ENCODE assay signal across 9 mouse cellular contexts in genomic region chr17:24437016-24437415, GRCm38 (mm10). TPM values are rescaled to one million over a fixed set of nuclear protein-coding genes. Genes with fewer than 3 reads are reported as not detected.
DNase-seq lines count a peak whose midpoint lies in the region; ATAC-seq and TF ChIP-seq lines count a peak whose summit lies in the region.
"Had no signal": no experiment of that assay in that cellular context is flagged by ENCODE, and none has a peak within 500 bp of the region (broad histone marks: within the 10 kb centered on the region; RNA-seq: fewer than 3 reads in every experiment).

No protein-coding gene starts in this region.

- H3K9me3 ChIP-seq in limb, embryonic 11.5 days (ENCODE audit: control insufficient read depth, low read length): no peaks in the 10 kb centered on the region
- no peaks in the 10 kb centered on the region for H3K9me3 ChIP-seq in limb, embryonic 10.5 days (replicated peaks)
- H3K9me3 ChIP-seq in forebrain, embryonic 13.5 days (replicated peaks): no peaks in the 10 kb centered on the region
- no peaks in the 10 kb centered on the region for H3K9me3 ChIP-seq in kidney, postnatal 0 days (replicated peaks; ENCODE audit: low read length)
- no peaks in the 10 kb centered on the region for H3K9me3 ChIP-seq in midbrain, embryonic 13.5 days

- TF ChIP-seq POLR2A in bone marrow, adult 2 months (IDR thresholded peaks at IDR 0.05; ENCODE audit: borderline replicate concordance, control insufficient read depth, low read depth, low read length): no peak

- no peak overlapping the region for H3K9ac ChIP-seq in limb, embryonic 11.5 days (ENCODE audit: low read length)
- no peak overlapping the region for H3K9ac ChIP-seq in forebrain, embryonic 13.5 days
- no peak overlapping the region for H3K9ac ChIP-seq in kidney, postnatal 0 days (ENCODE audit: low read depth, low read length)
- H3K9ac ChIP-seq in midbrain, embryonic 13.5 days (replicated peaks): no peak overlapping the region

- no peak overlapping the region for H3K27ac ChIP-seq in limb, embryonic 11.5 days (replicated peaks; ENCODE audit: low read depth, low read length)
- no peak overlapping the region for H3K27ac ChIP-seq in limb, embryonic 10.5 days
- H3K27ac ChIP-seq in bone marrow, adult 2 months (ENCODE audit: control insufficient read depth, insufficient read depth, low read depth, low read length, poor library complexity): no peak overlapping the region
- no peak overlapping the region for H3K27ac ChIP-seq in forebrain, embryonic 13.5 days
- H3K27ac ChIP-seq in kidney, postnatal 0 days: no peak overlapping the region
- no peak overlapping the region for H3K27ac ChIP-seq in midbrain, embryonic 13.5 days
- H3K27ac ChIP-seq: macrophage had no signal

- no peak overlapping the region for H3K4me2 ChIP-seq in limb, embryonic 11.5 days (ENCODE audit: low read depth, severe bottlenecking)
- H3K4me2 ChIP-seq in forebrain, embryonic 13.5 days: no peak overlapping the region
- no peak overlapping the region for H3K4me2 ChIP-seq in kidney, postnatal 0 days (ENCODE audit: low read length)
- H3K4me2 ChIP-seq in midbrain, embryonic 13.5 days (replicated peaks): no peak overlapping the region

- peak; percentile 48 for DNase-seq in limb, embryonic 11.5 days (ENCODE audit: low spot score)
- DNase-seq in limb, embryonic 10.5 days (ENCODE audit: low spot score): no peak
- DNase-seq in kidney, postnatal 0 days (ENCODE audit: low spot score): peak; percentile 74
- no peak for DNase-seq in yolk sac, embryonic 10.5 days (ENCODE audit: low spot score)
- DNase-seq in ovary, postnatal 14 days (ENCODE audit: low spot score): no peak

- no peak overlapping the region for H3K4me3 ChIP-seq in limb, embryonic 11.5 days (ENCODE audit: low read depth, low read length)
- no peak overlapping the region for H3K4me3 ChIP-seq in limb, embryonic 10.5 days
- no peak overlapping the region for H3K4me3 ChIP-seq in bone marrow, adult 2 months (replicated peaks; ENCODE audit: control insufficient read depth, low read depth, low read length)
- no peak overlapping the region for H3K4me3 ChIP-seq in forebrain, embryonic 13.5 days
- no peak overlapping the region for H3K4me3 ChIP-seq in kidney, postnatal 0 days (replicated peaks; ENCODE audit: low read depth, low read length)
- H3K4me3 ChIP-seq in midbrain, embryonic 13.5 days (replicated peaks): no peak overlapping the region

- H3K36me3 ChIP-seq in limb, embryonic 11.5 days (ENCODE audit: control insufficient read depth, insufficient read depth, low read length): peaks cover 8% of the 10 kb centered on the region
- peaks cover 95% of the 10 kb centered on the region for H3K36me3 ChIP-seq in limb, embryonic 10.5 days
- H3K36me3 ChIP-seq in forebrain, embryonic 13.5 days (ENCODE audit: poor library complexity, severe bottlenecking): peaks cover 73% of the 10 kb centered on the region
- H3K36me3 ChIP-seq in kidney, postnatal 0 days (ENCODE audit: insufficient read depth, low read length): peaks cover 38% of the 10 kb centered on the region
- peaks cover 67% of the 10 kb centered on the region for H3K36me3 ChIP-seq in midbrain, embryonic 13.5 days

- peak; percentile 12; the same call in 1 of the 2 replicates for TF ChIP-seq CTCF in bone marrow, adult 2 months (IDR thresholded peaks at IDR 0.05; ENCODE audit: control insufficient read depth, insufficient read depth, low read length)
- TF ChIP-seq CTCF in kidney, postnatal 0 days (IDR thresholded peaks at IDR 0.05; ENCODE audit: low read depth): peak; percentile 87

- H3K27me3 ChIP-seq in limb, embryonic 11.5 days (ENCODE audit: control insufficient read depth, insufficient read depth, low read length): no peaks in the 10 kb centered on the region
- H3K27me3 ChIP-seq in limb, embryonic 10.5 days (ENCODE audit: low read depth, poor library complexity, severe bottlenecking): no peaks in the 10 kb centered on the region
- H3K27me3 ChIP-seq in forebrain, embryonic 13.5 days: no peaks in the 10 kb centered on the region
- H3K27me3 ChIP-seq in kidney, postnatal 0 days (ENCODE audit: insufficient read depth, low read length): no peaks in the 10 kb centered on the region
- H3K27me3 ChIP-seq in midbrain, embryonic 13.5 days: no peaks in the 10 kb centered on the region

- 77% methylated on average over 5 of the region's 5 CpGs for WGBS in limb, embryonic 11.5 days
- 82% methylated on average over 5 of the region's 5 CpGs for WGBS in limb, embryonic 10.5 days
- whole genome bisulfite sequencing in bone marrow, adult 2 months: 82% methylated on average over 5 of the region's 5 CpGs
- WGBS in forebrain, embryonic 13.5 days: 78% methylated on average over 5 of the region's 5 CpGs
- 79% methylated on average over 5 of the region's 5 CpGs for WGBS in kidney, postnatal 0 days
- 77% methylated on average over 5 of the region's 5 CpGs for WGBS in midbrain, embryonic 13.5 days

- H3K4me1 ChIP-seq in limb, embryonic 11.5 days (ENCODE audit: control insufficient read depth, insufficient read depth, low read length): no peaks in the 10 kb centered on the region
- no peaks in the 10 kb centered on the region for H3K4me1 ChIP-seq in limb, embryonic 10.5 days
- no peaks in the 10 kb centered on the region for H3K4me1 ChIP-seq in bone marrow, adult 2 months (ENCODE audit: control insufficient read depth, insufficient read depth, low read length)
- no peaks in the 10 kb centered on the region for H3K4me1 ChIP-seq in forebrain, embryonic 13.5 days
- H3K4me1 ChIP-seq in kidney, postnatal 0 days (replicated peaks; ENCODE audit: insufficient read depth, low read length): no peaks in the 10 kb centered on the region
- no peaks in the 10 kb centered on the region for H3K4me1 ChIP-seq in midbrain, embryonic 13.5 days (replicated peaks)

- no peak for ATAC-seq in limb, embryonic 11.5 days (ENCODE audit: insufficient number of reproducible peaks, low FRiP score, low TSS enrichment, low read depth)
- peak; percentile 59 for ATAC-seq in forebrain, embryonic 13.5 days
- ATAC-seq in kidney, postnatal 0 days (replicated peaks; ENCODE audit: low FRiP score, low read depth): no peak; the same call in 1 of the 2 replicates
- ATAC-seq in midbrain, embryonic 13.5 days: 0 out of 2 replicates have a peak, but pooled peaks have one; percentile 56

RNA-seq across cellular contexts. Expression of gene Dnase1l2, which starts 5.9 kb away (rescaled TPM):
- 1.7 and 2.4 TPM in 2 replicates for polyA plus RNA-seq in limb, embryonic 11.5 days (2014; fragmentation: Nextera tagmentation; extraction: Ambion mirVana)
- polyA plus RNA-seq in limb, embryonic 10.5 days (2016; fragmentation: Nextera tagmentation; extraction: Ambion mirVana): 1.7 and 2.7 TPM in 2 replicates
- 5.0 and 21.3 TPM in 2 replicates for polyA plus RNA-seq in bone marrow, adult 2 months (2011; ENCODE audit: insufficient read depth, insufficient read length, low replicate concordance, missing spikeins)
- 4.4 and 4.7 TPM in 2 replicates for polyA plus RNA-seq in forebrain, embryonic 13.5 days (2015; fragmentation: Nextera tagmentation; extraction: Ambion mirVana)
- polyA plus RNA-seq in kidney, postnatal 0 days (2015; fragmentation: Nextera tagmentation; extraction: Ambion mirVana): 3.8 and 4.1 TPM in 2 replicates
- polyA plus RNA-seq in midbrain, embryonic 13.5 days (2015; fragmentation: Nextera tagmentation; extraction: Ambion mirVana): 6.8 and 6.9 TPM in 2 replicates

RNA-seq across cellular contexts. Expression of gene Eci1, which starts 10.6 kb away (rescaled TPM):
- polyA plus RNA-seq in limb, embryonic 11.5 days (2014; fragmentation: Nextera tagmentation; extraction: Ambion mirVana): 90.0 and 91.7 TPM in 2 replicates
- 87.9 and 104 TPM in 2 replicates for polyA plus RNA-seq in limb, embryonic 10.5 days (2016; fragmentation: Nextera tagmentation; extraction: Ambion mirVana)
- 10.7 and 11.8 TPM in 2 replicates for polyA plus RNA-seq in bone marrow, adult 2 months (2011; ENCODE audit: insufficient read depth, insufficient read length, low replicate concordance, missing spikeins)
- polyA plus RNA-seq in forebrain, embryonic 13.5 days (2015; fragmentation: Nextera tagmentation; extraction: Ambion mirVana): 59.6 and 62.5 TPM in 2 replicates
- 109 and 136 TPM in 2 replicates for polyA plus RNA-seq in kidney, postnatal 0 days (2015; fragmentation: Nextera tagmentation; extraction: Ambion mirVana)
- polyA plus RNA-seq in midbrain, embryonic 13.5 days (2015; fragmentation: Nextera tagmentation; extraction: Ambion mirVana): 45.5 and 45.9 TPM in 2 replicates

RNA-seq across cellular contexts. Expression of gene Rnps1, which starts 22.7 kb away (rescaled TPM):
- polyA plus RNA-seq in limb, embryonic 11.5 days (2014; fragmentation: Nextera tagmentation; extraction: Ambion mirVana): 409 and 410 TPM in 2 replicates
- polyA plus RNA-seq in limb, embryonic 10.5 days (2016; fragmentation: Nextera tagmentation; extraction: Ambion mirVana): 471 and 496 TPM in 2 replicates
- polyA plus RNA-seq in bone marrow, adult 2 months (2011; ENCODE audit: insufficient read depth, insufficient read length, low replicate concordance, missing spikeins): 53.5 and 73.6 TPM in 2 replicates
- polyA plus RNA-seq in forebrain, embryonic 13.5 days (2015; fragmentation: Nextera tagmentation; extraction: Ambion mirVana): 367 and 402 TPM in 2 replicates
- 191 and 203 TPM in 2 replicates for polyA plus RNA-seq in kidney, postnatal 0 days (2015; fragmentation: Nextera tagmentation; extraction: Ambion mirVana)
- polyA plus RNA-seq in midbrain, embryonic 13.5 days (2015; fragmentation: Nextera tagmentation; extraction: Ambion mirVana): 370 and 374 TPM in 2 replicates

RNA-seq across cellular contexts. Expression of gene E4f1, which starts 33.1 kb away (rescaled TPM):
- polyA plus RNA-seq in limb, embryonic 11.5 days (2014; fragmentation: Nextera tagmentation; extraction: Ambion mirVana): 23.9 and 26.3 TPM in 2 replicates
- 35.0 and 38.7 TPM in 2 replicates for polyA plus RNA-seq in limb, embryonic 10.5 days (2016; fragmentation: Nextera tagmentation; extraction: Ambion mirVana)
- polyA plus RNA-seq in bone marrow, adult 2 months (2011; ENCODE audit: insufficient read depth, insufficient read length, low replicate concordance, missing spikeins): 34.5 and 70.1 TPM in 2 replicates
- polyA plus RNA-seq in forebrain, embryonic 13.5 days (2015; fragmentation: Nextera tagmentation; extraction: Ambion mirVana): 38.8 and 39.8 TPM in 2 replicates
- polyA plus RNA-seq in kidney, postnatal 0 days (2015; fragmentation: Nextera tagmentation; extraction: Ambion mirVana): 9.8 and 12.0 TPM in 2 replicates
- polyA plus RNA-seq in midbrain, embryonic 13.5 days (2015; fragmentation: Nextera tagmentation; extraction: Ambion mirVana): 44.0 and 45.1 TPM in 2 replicates

RNA-seq across cellular contexts. Expression of gene Pgp, which starts 33.2 kb away (rescaled TPM):
- polyA plus RNA-seq in limb, embryonic 11.5 days (2014; fragmentation: Nextera tagmentation; extraction: Ambion mirVana): 64.1 and 67.3 TPM in 2 replicates
- polyA plus RNA-seq in limb, embryonic 10.5 days (2016; fragmentation: Nextera tagmentation; extraction: Ambion mirVana): 68.8 and 76.1 TPM in 2 replicates
- polyA plus RNA-seq in bone marrow, adult 2 months (2011; ENCODE audit: insufficient read depth, insufficient read length, low replicate concordance, missing spikeins): 33.0 and 34.7 TPM in 2 replicates
- polyA plus RNA-seq in forebrain, embryonic 13.5 days (2015; fragmentation: Nextera tagmentation; extraction: Ambion mirVana): 52.3 and 56.7 TPM in 2 replicates
- 61.7 and 64.0 TPM in 2 replicates for polyA plus RNA-seq in kidney, postnatal 0 days (2015; fragmentation: Nextera tagmentation; extraction: Ambion mirVana)
- 48.3 and 54.9 TPM in 2 replicates for polyA plus RNA-seq in midbrain, embryonic 13.5 days (2015; fragmentation: Nextera tagmentation; extraction: Ambion mirVana)

Comparison
In these comparisons a context has a peak if more than half of its experiments do, and no peak if none do; other contexts are left out.
1. DNase-seq: peak in limb, embryonic 11.5 days (single experiment) and kidney, postnatal 0 days (single experiment); none in limb, embryonic 10.5 days (single experiment), yolk sac, embryonic 10.5 days (single experiment) and ovary, postnatal 14 days (single experiment).
2. ATAC-seq: peak in forebrain, embryonic 13.5 days (single experiment) and midbrain, embryonic 13.5 days (single experiment); none in limb, embryonic 11.5 days (single experiment) and kidney, postnatal 0 days (single experiment).